Mouse (Mus musculus): ENCODE measurements around the gene Krt5.

- TF ChIP-seq CTCF (IDR thresholded peaks at IDR 0.05; ENCODE audit: control insufficient read depth, insufficient read depth, low read length) = no peak
- no peak for TF ChIP-seq POLR2A (IDR thresholded peaks at IDR 0.05; ENCODE audit: borderline replicate concordance, control insufficient read depth, low read depth, low read length)
These were observed 30.0 kb upstream of the Krt5 start, which contains the start of gene Krt71 for GRCm38 (mm10) chr15:101742711-101743110.
